Mouse (Mus musculus) CD4-positive, CD25-positive, alpha-beta regulatory T cell, adult 9 weeks (primary cell): ENCODE results near the gene Sub1. TPM values are rescaled to one million over a fixed set of nuclear protein-coding genes. Genes with fewer than 3 reads are reported as not detected.

Source experiments
- polyA plus RNA-seq: library from polyadenylated mRNA; unstranded; fragments of 100-300 nt; shearing (Covaris generic); gene quantifications from one replicate; pipeline ENCODE4 v1.2.1, GENCODE M21; 2017

The Sub1 gene
- polyA plus RNA-seq = 595 TPM

GRCm38 (mm10) chr15:11996883-11997282 is at the start of gene Sub1:
Sub1 (minus strand) TSS chr15:11996983.

Other genes with a start within 250 kb of the Sub1 start
- gene Npr3, start 89.7 kb downstream of the Sub1 start, polyA plus RNA-seq = not detected
- gene Zfr, start 120.8 kb upstream of the Sub1 start, polyA plus RNA-seq = 180 TPM
- 25.7 TPM for gene Mtmr12, start 208.0 kb upstream of the Sub1 start, polyA plus RNA-seq